Mouse (Mus musculus) embryonic fibroblast, embryonic 13.5 days (primary cell): ENCODE data around the gene Cdkal1. TPM values are rescaled to one million over a fixed set of nuclear protein-coding genes. Genes with fewer than 3 reads are reported as not detected.

Experiments
- H3K27ac ChIP-seq: 2 replicates; pipeline ENCODE4 v1.5.1; 2012; ENCODE audit warnings: low read length, control low read depth, inconsistent platforms; ENCODE audit not compliant: insufficient read depth
- H3K4me1 ChIP-seq: 2 replicates; pipeline ENCODE4 v1.6.1; 2011; ENCODE audit warnings: low read length; ENCODE audit not compliant: control insufficient read depth, insufficient read depth
- H3K4me3 ChIP-seq: 2 replicates; pipeline ENCODE4 v1.5.1; 2011; ENCODE audit warnings: mild to moderate bottlenecking, control low read depth, low read length; ENCODE audit not compliant: insufficient read depth
- CTCF ChIP-seq: IDR thresholded peaks from 2 replicates; pipeline ENCODE4 v1.5.1; 2011; ENCODE audit warnings: mild to moderate bottlenecking, control low read depth, low read length, moderate library complexity, borderline replicate concordance; ENCODE audit not compliant: insufficient read depth
- POLR2A ChIP-seq: IDR thresholded peaks from 2 replicates; pipeline ENCODE4 v1.6.1; 2011; ENCODE audit warnings: low read depth, mild to moderate bottlenecking, control low read depth, low read length, moderate library complexity
- polyA plus RNA-seq: library from polyadenylated mRNA; stranded (reverse); fragments of >200 nt; gene quantifications from 2 replicates; pipeline ENCODE4 v1.2.4, GENCODE M21; 2011; ENCODE audit warnings: low read depth; ENCODE audit not compliant: missing spikeins, insufficient read length

Gene Cdkal1
- polyA plus RNA-seq, 1 experiment, result 25.0 TPM

DNA sequence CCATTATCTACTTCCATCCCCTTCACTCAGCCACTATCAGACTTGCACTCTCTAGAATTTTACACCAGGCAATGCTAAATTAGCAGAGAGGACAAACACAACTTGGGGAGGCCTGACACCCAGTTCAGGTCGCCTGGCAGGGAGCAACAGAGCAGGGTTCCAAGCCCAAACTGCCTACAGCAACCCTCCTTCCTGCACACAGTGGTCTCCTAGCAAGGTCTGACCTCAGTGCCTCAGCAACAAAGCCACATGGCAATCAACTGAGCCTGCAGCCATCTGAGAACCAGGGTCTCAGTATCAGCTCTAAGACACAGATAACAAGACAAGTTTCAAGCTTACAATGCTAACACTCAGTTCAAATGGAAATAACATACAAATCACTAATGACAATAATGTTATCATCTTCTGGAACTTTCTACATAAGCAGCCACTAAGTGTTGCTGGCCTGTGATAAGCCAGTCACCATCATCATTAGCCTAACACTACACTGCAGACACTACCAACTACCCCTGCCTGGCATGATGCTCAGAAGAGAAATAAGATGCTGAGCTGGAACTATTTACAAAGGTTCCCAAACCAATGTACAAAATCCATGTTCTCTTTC is 231.7 kb downstream of the Cdkal1 start:
- no peak for TF ChIP-seq POLR2A
- H3K27ac ChIP-seq, result no peak overlapping the region
- H3K4me1 ChIP-seq, result peaks cover 11% of the 10 kb centered on the region
- no peak overlapping the region for H3K4me3 ChIP-seq

DNA sequence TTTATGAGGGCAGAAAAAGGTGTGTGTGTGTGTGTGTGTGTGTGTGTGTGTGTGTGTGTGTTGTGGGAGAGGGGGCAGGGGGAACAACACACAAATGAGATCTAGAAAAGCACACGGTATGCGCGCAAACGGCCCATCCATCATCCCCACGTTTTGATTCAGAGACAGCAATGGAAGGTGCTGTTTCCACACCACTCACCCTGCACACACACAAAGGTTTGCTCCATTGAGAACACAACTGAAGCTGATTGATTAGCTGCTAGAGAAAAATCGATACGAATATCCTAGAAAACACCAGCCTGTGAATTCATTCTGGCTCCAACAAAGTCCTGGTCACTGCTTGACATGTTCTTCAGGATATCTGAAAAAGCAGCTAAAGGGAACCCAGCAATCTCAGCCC is 233.6 kb downstream of the Cdkal1 start:
- H3K4me3 ChIP-seq, result no peak overlapping the region
- no peak for TF ChIP-seq CTCF
- TF ChIP-seq POLR2A, result no peak
- peaks cover under 1% of the 10 kb centered on the region; the same call in 1 of the 2 replicates for H3K4me1 ChIP-seq
- H3K27ac ChIP-seq, result no peak overlapping the region

DNA sequence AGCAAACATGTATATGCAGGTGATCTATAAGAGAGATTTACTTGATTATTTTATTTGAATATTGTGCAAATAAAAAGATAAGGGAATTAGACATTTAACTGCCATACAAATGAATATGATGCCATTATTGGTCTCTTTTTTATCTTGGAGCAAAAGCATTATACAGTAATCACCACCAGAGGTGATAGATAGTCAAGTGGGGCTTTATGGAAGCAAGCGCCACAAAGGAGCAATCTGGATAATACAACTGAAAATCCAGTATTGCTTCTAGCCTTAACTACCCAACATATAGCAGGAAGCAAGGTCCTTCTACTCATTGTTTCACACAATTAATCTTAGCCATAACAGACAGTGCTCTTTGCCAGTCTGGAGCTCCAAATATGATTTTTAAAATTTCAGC is 234.1 kb downstream of the Cdkal1 start:
- no peak for TF ChIP-seq POLR2A
- Histone ChIP-seq H3K27ac (no peak overlapping the region), H3K4me3 (no peak overlapping the region)

DNA sequence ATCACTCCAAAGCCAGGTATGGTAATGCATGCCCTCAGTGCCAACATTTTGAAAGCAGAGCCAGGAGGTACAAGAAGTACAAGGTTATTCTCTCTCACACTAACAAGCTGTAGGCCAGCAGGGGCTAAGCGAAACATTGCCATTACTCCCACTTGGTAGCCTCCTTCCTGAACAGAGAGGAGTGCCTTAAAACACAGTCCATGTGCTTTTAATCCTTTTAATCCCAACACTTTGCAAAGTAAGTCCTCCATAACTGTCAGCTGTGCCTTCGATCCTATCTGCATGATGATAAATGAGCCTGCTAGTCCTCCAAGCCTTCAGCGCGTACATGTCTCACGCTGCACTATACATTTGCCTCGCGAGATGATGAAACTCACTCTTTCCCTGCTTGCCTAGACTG is 234.6 kb downstream of the Cdkal1 start:
- TF ChIP-seq CTCF (no peak), POLR2A (no peak)
- H3K27ac ChIP-seq, result no peak overlapping the region

More for the DNA sequence above, 234.1 kb downstream of the Cdkal1 start:
- H3K4me1 ChIP-seq, result no peaks in the 10 kb centered on the region

DNA sequence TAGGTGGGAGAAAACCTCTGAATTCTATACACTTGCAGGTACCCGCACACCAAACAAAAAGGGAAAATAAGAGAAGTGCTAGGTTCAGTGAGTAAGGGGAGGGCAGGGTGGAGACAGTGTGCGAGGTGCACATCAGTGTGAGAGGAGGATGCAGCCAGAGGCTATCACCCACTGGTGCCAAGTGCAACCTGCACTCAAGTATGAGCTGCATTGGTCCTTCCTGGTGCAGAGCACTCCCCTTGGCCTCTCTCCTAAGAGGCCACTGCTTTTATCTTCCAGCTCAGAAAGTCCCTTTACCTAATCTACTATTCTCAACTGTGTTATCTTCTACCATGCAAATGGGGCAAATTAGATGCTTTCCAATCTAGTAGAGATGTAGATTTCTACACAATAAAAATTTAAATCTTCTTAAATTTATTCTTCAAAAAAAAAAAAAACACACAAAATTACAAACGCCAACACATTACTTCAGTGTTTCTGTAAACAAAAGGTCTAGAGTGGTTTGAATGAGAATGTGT is 238.8 kb downstream of the Cdkal1 start:
- TF ChIP-seq POLR2A (no peak), CTCF (no peak)
- no peaks in the 10 kb centered on the region for H3K4me1 ChIP-seq
- H3K4me3 ChIP-seq, result no peak overlapping the region
- H3K27ac ChIP-seq, result no peak overlapping the region

More for the DNA sequence above, 234.6 kb downstream of the Cdkal1 start:
- Histone ChIP-seq H3K4me1 (no peaks in the 10 kb centered on the region), H3K4me3 (no peak overlapping the region)

DNA sequence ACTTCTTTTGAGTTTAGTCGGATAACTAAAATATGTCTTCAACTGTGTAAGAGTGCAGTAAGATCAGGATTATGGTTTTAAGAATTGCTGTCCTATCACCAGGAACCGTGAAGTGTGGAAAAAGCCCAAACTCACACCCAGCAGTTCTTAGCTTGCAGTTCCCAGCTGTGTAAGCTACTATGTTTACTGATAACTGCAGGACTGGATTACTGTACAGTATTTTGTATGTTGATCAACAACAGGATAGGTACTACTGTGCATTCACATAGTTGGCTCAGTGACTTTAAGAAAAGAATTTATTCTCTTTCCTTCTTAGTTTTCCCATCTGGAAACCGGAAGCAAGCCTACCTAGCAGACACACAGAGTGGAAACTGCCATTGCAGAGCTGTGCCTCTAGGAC is 239.5 kb downstream of the Cdkal1 start:
- H3K4me3 ChIP-seq, result no peak overlapping the region
- no peak overlapping the region for H3K27ac ChIP-seq
- H3K4me1 ChIP-seq, result no peaks in the 10 kb centered on the region
- TF ChIP-seq CTCF, result no peak
- TF ChIP-seq POLR2A, result no peak

DNA sequence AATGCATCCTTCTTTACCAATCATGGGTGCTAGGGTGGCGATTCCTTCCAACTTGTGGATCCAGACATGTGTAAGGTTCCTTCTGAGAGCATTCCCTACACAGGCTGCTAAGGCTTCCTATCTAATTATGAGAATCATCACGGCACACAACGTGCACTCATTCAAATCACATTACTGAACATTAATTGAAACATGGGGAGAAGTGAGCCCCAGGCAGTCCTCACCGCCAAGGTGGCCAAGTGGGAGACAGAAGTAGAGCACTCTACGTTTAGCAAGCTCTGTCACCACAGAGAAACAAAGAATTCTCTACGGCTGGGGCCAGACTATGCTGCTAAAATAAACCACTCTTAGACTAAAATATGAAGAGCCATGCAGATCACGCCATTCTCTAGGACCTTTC is 240.4 kb downstream of the Cdkal1 start:
- Histone ChIP-seq H3K4me1 (no peaks in the 10 kb centered on the region), H3K4me3 (no peak overlapping the region), H3K27ac (no peak overlapping the region)
- no peak for TF ChIP-seq POLR2A
- no peak for TF ChIP-seq CTCF

DNA sequence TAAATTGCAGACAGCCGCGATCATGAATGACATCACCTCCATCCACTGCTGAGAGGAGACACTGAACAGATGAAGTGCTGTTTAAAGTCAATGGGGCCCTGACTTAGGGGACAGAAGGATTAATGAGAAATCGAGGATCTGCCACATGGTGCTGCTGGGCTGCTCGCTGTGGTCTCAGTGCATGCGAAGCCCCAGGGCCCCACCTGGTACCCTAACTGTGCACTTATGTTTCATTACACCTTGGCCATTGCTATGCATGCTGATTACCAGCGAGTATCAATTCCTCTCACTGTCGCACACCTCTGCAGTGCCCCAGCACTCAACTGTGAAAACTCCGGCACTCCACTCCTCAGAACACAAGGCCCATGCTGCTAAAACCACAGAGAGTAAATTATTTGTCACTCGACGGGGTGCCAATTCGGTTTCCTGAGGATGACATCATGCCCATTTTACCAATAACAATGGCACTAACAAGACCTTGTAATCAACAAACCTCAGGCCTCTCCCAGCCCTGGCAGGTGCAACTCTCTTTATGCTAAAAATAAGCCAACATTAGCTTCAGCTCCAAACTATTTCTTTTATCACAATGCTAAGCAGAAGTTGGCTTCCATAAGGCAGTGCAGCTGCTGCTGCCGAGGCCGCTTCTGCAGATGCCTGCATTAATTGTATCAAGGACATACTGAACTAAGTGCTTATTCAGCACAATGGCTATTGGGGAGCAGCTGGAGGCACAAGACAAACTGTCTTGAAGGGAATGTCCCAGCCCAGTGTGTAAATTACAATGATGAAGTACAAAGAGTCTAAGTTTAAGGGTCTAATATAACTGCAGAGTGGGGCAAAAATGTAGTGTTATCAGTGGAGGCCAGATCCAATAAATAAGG is 245.2 kb downstream of the Cdkal1 start:
- H3K4me3 ChIP-seq, result no peak overlapping the region
- H3K4me1 ChIP-seq, result no peaks in the 10 kb centered on the region
- TF ChIP-seq CTCF, result no peak
- TF ChIP-seq POLR2A, result no peak
- H3K27ac ChIP-seq, result no peak overlapping the region

DNA sequence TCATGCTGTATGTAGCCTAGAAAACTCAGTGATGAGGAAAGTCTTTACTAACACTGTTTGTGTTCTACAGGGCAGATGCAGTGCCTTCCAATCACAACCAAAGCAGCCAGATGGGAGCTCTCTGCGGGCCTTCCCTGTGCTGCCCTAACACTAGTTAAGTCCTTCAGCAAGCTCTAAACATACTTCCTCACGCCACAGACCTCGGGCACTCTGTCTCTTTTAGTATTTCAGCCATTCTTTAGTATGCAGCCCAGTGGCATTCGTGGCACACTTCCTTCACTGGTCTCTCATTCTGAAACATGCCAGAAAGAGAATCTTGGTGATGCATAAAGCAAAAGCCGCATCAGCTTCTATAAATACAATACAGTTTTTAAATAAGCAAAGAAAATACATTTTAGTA is 246.0 kb downstream of the Cdkal1 start:
- no peak overlapping the region for H3K27ac ChIP-seq
- H3K4me1 ChIP-seq, result no peaks in the 10 kb centered on the region
- no peak overlapping the region for H3K4me3 ChIP-seq
- TF ChIP-seq CTCF (no peak), POLR2A (no peak)

DNA sequence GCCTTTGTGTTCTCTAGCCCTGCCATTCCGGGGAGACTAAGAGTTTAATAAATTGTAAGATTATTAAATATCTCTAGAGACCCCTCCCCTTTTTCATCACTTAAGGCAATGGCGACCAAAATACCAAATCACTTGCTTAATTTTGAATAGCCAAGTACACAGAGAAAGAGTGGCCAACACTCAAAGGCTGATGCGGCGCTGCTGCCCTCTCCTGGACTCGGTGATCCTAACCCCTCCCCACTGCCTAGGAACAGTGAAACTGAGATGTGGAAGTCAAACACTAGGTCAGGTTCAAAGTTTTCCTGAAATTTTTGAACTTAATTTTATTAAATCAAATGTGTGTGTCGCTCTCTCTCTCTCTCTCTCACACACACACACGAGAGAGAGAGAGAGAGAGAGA is 251.2 kb downstream of the Cdkal1 start:
- no peaks in the 10 kb centered on the region for H3K4me1 ChIP-seq
- no peak overlapping the region for H3K4me3 ChIP-seq
- H3K27ac ChIP-seq, result no peak overlapping the region
- TF ChIP-seq POLR2A (no peak), CTCF (peak; percentile 94)
